1 mouse cellular context compared by ENCODE assay signal in the genomic region with DNA sequence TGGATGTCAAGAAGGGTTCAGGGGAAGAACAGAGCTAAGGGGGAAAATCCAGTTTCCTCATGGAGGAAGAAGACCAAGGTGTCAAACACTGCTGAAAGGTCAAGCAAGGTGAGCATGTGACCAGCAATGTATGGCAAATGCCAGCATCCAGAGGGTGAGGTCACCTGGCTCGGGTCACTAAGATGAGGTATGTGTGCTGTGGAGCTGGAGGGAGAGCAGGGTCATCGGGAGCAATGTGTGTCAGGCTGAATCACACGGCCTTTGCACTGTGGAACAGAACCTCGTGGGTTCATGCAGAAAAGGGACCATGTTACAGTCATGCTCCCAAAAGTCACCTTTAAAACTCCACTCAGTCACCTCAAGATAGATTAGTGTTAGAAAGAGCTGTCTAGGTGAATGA.
TF ChIP-seq lines count a peak whose summit lies in the region.

No protein-coding gene starts in this region.

TF ChIP-seq in MEL, 35 proteins besides CTCF, POLR2A, EP300 and RAD21 (continued from another document):
- TF ChIP-seq SIN3A (IDR thresholded peaks at IDR 0.05; ENCODE audit: low read length), result no peak
- TF ChIP-seq POLR2AphosphoS2 (IDR thresholded peaks at IDR 0.05; ENCODE audit: low read length), result no peak
- no peak for TF ChIP-seq USF1 (IDR thresholded peaks at IDR 0.05; ENCODE audit: low read depth, low read length)
- no peak for TF ChIP-seq HCFC1 (IDR thresholded peaks at IDR 0.05; ENCODE audit: low read depth, low read length)
- no peak for TF ChIP-seq NELFE (IDR thresholded peaks at IDR 0.05; ENCODE audit: low read depth, low read length)
- no peak for TF ChIP-seq TBP (IDR thresholded peaks at IDR 0.05; ENCODE audit: low read depth, low read length)
- TF ChIP-seq POLR2AphosphoS5 (IDR thresholded peaks at IDR 0.05; ENCODE audit: borderline replicate concordance, low read depth, low read length), result no peak
- TF ChIP-seq SMC3 (IDR thresholded peaks at IDR 0.05; ENCODE audit: low read depth, low read length), result no peak
- TF ChIP-seq BHLHE40 (IDR thresholded peaks at IDR 0.05; ENCODE audit: borderline replicate concordance, low read depth, low read length), result no peak
- TF ChIP-seq ELF1 (IDR thresholded peaks at IDR 0.05; ENCODE audit: low read depth, low read length), result no peak
